Mouse (Mus musculus) hindbrain, embryonic 11.5 days (tissue): ENCODE results near the gene Jph4. TPM values are rescaled to one million over a fixed set of nuclear protein-coding genes. Genes with fewer than 3 reads are reported as not detected.

Experiments
- ATAC-seq: fragments of 200-750 bp; cut with Nextera tagmentation; 2 replicates; pipeline ENCODE4 v1.8.0; 2017; ENCODE audit warnings: mild to moderate bottlenecking, moderate TSS enrichment, moderate library complexity; ENCODE audit not compliant: low FRiP score
- DNase-seq: peaks from one replicate; pipeline ENCODE4 v3.0.0-alpha.2; 2015; ENCODE audit warnings: low spot score
- H3K27ac ChIP-seq: fragments of 300-500 bp; sonication (generic); 2 replicates; pipeline ENCODE4 v1.5.1; 2014; ENCODE audit warnings: mild to moderate bottlenecking, low read depth, low read length
- H3K27me3 ChIP-seq: fragments of 300-500 bp; sonication (generic); 2 replicates; pipeline ENCODE4 v1.6.1; 2014; ENCODE audit warnings: mild to moderate bottlenecking, low read length, moderate library complexity, mixed read lengths; ENCODE audit not compliant: control insufficient read depth, insufficient read depth
- H3K36me3 ChIP-seq: fragments of 300-500 bp; sonication (generic); 2 replicates; pipeline ENCODE4 v1.6.1; 2014; ENCODE audit warnings: mild to moderate bottlenecking, low read length, moderate library complexity, mixed read lengths; ENCODE audit not compliant: control insufficient read depth, insufficient read depth
- H3K4me1 ChIP-seq: fragments of 300-500 bp; sonication (generic); replicated peaks from 2 replicates; pipeline ENCODE4 v1.6.1; 2014; ENCODE audit warnings: low read length, mixed read lengths; ENCODE audit not compliant: control insufficient read depth, insufficient read depth
- H3K4me2 ChIP-seq: fragments of 300-500 bp; sonication (generic); replicated peaks from 2 replicates; pipeline ENCODE4 v1.6.1; 2014; ENCODE audit warnings: mild to moderate bottlenecking, low read depth, low read length
- H3K4me3 ChIP-seq: fragments of 300-500 bp; sonication (generic); 2 replicates; pipeline ENCODE4 v1.5.1; 2014; ENCODE audit warnings: low read depth, low read length
- H3K9ac ChIP-seq: fragments of 300-500 bp; sonication (generic); 2 replicates; pipeline ENCODE4 v1.6.1; 2014; ENCODE audit warnings: low read depth, low read length
- H3K9me3 ChIP-seq: fragments of 300-500 bp; sonication (generic); 2 replicates; pipeline ENCODE4 v1.6.1; 2016; ENCODE audit warnings: low read length; ENCODE audit not compliant: control insufficient read depth
- WGBS: fragments of 180-500 bp; shearing (Covaris S2); extraction: QIAGEN DNeasy Blood & Tissue Kit; methylation state at CpG from one replicate; pipeline ENCODE4 v1.1.7; 2014; 5-methylcytosine and 5-hydroxymethylcytosine counted together
- polyA plus RNA-seq: library from polyadenylated mRNA; unstranded; fragments of >200 nt; fragmentation: Nextera tagmentation; extraction: Ambion mirVana; gene quantifications from 2 replicates; pipeline ENCODE4 v1.2.1, GENCODE M21; 2014

Gene Jph4
- polyA plus RNA-seq, 1 experiment from 2014 or later: 2.8 TPM

- H3K9ac ChIP-seq: no peak overlapping the region
Measured at GRCm38 (mm10) chr14:55122359-55122758, 5.6 kb upstream of the Jph4 start.

GRCm38 (mm10) chr14:55121947-55122346, 5.2 kb upstream of the Jph4 start:
- Histone ChIP-seq H3K4me2 (peak overlapping the region; percentile 7; the same call in 1 of the 2 replicates), H3K4me3 (no peak overlapping the region), H3K9me3 (no peaks in the 10 kb centered on the region), H3K9ac (no peak overlapping the region), H3K27me3 (peaks cover 5% of the 10 kb centered on the region; the same call in 1 of the 2 replicates), H3K4me1 (no peaks in the 10 kb centered on the region), H3K36me3 (no peaks in the 10 kb centered on the region), H3K27ac (no peak overlapping the region)
- ATAC-seq (peak; percentile 78; the same call in 1 of the 2 replicates), DNase-seq (peak; percentile 81)
- 12% methylated on average over 5 of the region's 5 CpGs for WGBS

More at GRCm38 (mm10) chr14:55122359-55122758, 5.6 kb upstream of the Jph4 start:
- ATAC-seq: no peak
- Histone ChIP-seq H3K27ac (no peak overlapping the region), H3K36me3 (no peaks in the 10 kb centered on the region), H3K27me3 (0 out of 2 replicates have a peak, but pooled peaks cover under 1% of the 10 kb centered on the region), H3K9me3 (no peaks in the 10 kb centered on the region), H3K4me3 (no peak overlapping the region), H3K4me2 (no peak overlapping the region), H3K4me1 (no peaks in the 10 kb centered on the region)
- no peak for DNase-seq
- 59% methylated on average over 8 of the region's 8 CpGs for WGBS

GRCm38 (mm10) chr14:55119421-55120134, 2.8 kb upstream of the Jph4 start:
- ATAC-seq (no peak), DNase-seq (no peak)
- Histone ChIP-seq H3K4me1 (peaks cover 6% of the 10 kb centered on the region; the same call in 1 of the 2 replicates), H3K4me2 (no peak overlapping the region), H3K9me3 (no peaks in the 10 kb centered on the region), H3K36me3 (no peaks in the 10 kb centered on the region), H3K27ac (no peak overlapping the region), H3K27me3 (peaks cover 22% of the 10 kb centered on the region), H3K9ac (no peak overlapping the region), H3K4me3 (no peak overlapping the region)
- WGBS: 69% methylated on average over 4 of the region's 4 CpGs

- no peak for DNase-seq
- no peak overlapping the region for H3K27ac ChIP-seq
- no peaks in the 10 kb centered on the region for H3K36me3 ChIP-seq
- H3K9me3 ChIP-seq: no peaks in the 10 kb centered on the region
- H3K4me1 ChIP-seq: peaks cover 8% of the 10 kb centered on the region; the same call in 1 of the 2 replicates
- H3K4me3 ChIP-seq: no peak overlapping the region
- H3K9ac ChIP-seq: no peak overlapping the region
- ATAC-seq: no peak
- H3K4me2 ChIP-seq: no peak overlapping the region
- H3K27me3 ChIP-seq: peaks cover 28% of the 10 kb centered on the region
- WGBS: 88% methylated on average over 4 of the region's 4 CpGs
Measured at GRCm38 (mm10) chr14:55118852-55119251, 2.1 kb upstream of the Jph4 start.

- under 1% methylated on average over 8 of the region's 8 CpGs for WGBS
- peaks cover 40% of the 10 kb centered on the region for H3K27me3 ChIP-seq
- peaks cover 9% of the 10 kb centered on the region; the same call in 1 of the 2 replicates for H3K4me1 ChIP-seq
- ATAC-seq (peak; percentile 51), DNase-seq (peak; percentile 41)
- no peaks in the 10 kb centered on the region for H3K36me3 ChIP-seq
- 0 out of 2 replicates have a peak overlapping the region, but pooled peaks have one; percentile 49 for H3K27ac ChIP-seq
- H3K4me2 ChIP-seq: peak overlapping the region; percentile 99
- no peaks in the 10 kb centered on the region for H3K9me3 ChIP-seq
- peak overlapping the region; percentile 65 for H3K4me3 ChIP-seq
- peak overlapping the region; percentile 69 for H3K9ac ChIP-seq
Measured at GRCm38 (mm10) chr14:55115846-55116245, 889 bp downstream of the Jph4 start.

GRCm38 (mm10) chr14:55114759-55115701, 1.7 kb downstream of the Jph4 start:
- H3K27ac ChIP-seq: no peak overlapping the region
- H3K27me3 ChIP-seq: peaks cover 45% of the 10 kb centered on the region
- H3K4me2 ChIP-seq: peak overlapping the region; percentile 99
- no peaks in the 10 kb centered on the region for H3K9me3 ChIP-seq
- DNase-seq: peak; percentile 73
- H3K36me3 ChIP-seq: no peaks in the 10 kb centered on the region
- H3K4me3 ChIP-seq: peak overlapping the region; percentile 65
- ATAC-seq: peak; percentile 63
- WGBS: under 1% methylated on average over 73 of the region's 78 CpGs
- peaks cover 9% of the 10 kb centered on the region; the same call in 1 of the 2 replicates for H3K4me1 ChIP-seq
- peak overlapping the region; percentile 69 for H3K9ac ChIP-seq

- Histone ChIP-seq H3K27me3 (peaks cover 47% of the 10 kb centered on the region), H3K4me2 (peak overlapping the region; percentile 99), H3K4me1 (peaks cover 12% of the 10 kb centered on the region; the same call in 1 of the 2 replicates), H3K4me3 (peak overlapping the region; percentile 65), H3K9ac (no peak overlapping the region), H3K36me3 (no peaks in the 10 kb centered on the region), H3K9me3 (no peaks in the 10 kb centered on the region), H3K27ac (no peak overlapping the region)
- no peak for DNase-seq
- ATAC-seq: no peak; the same call in 1 of the 2 replicates
- WGBS: 12% methylated on average over 26 of the region's 26 CpGs
Measured at GRCm38 (mm10) chr14:55113975-55114645, 2.6 kb downstream of the Jph4 start.

GRCm38 (mm10) chr14:55113351-55113974, 3.3 kb downstream of the Jph4 start:
- H3K4me1 ChIP-seq: peaks cover 14% of the 10 kb centered on the region
- H3K9ac ChIP-seq: no peak overlapping the region
- DNase-seq (no peak), ATAC-seq (no peak)
- H3K9me3 ChIP-seq: no peaks in the 10 kb centered on the region
- 69% methylated on average over 50 of the region's 51 CpGs for WGBS
- H3K4me3 ChIP-seq: no peak overlapping the region
- no peaks in the 10 kb centered on the region for H3K36me3 ChIP-seq
- no peak overlapping the region for H3K27ac ChIP-seq
- peaks cover 47% of the 10 kb centered on the region for H3K27me3 ChIP-seq
- H3K4me2 ChIP-seq: peak overlapping the region; percentile 6; the same call in 1 of the 2 replicates
